Mouse (Mus musculus) layer of hippocampus, adult 6 months (tissue): Measurements from ENCODE around the gene Csad. TPM values are rescaled to one million over a fixed set of nuclear protein-coding genes. Genes with fewer than 3 reads are reported as not detected.

ENCODE experiments used
- long read RNA-seq, 2 experiments: library from polyadenylated mRNA; unstranded; transcript quantifications; one replicate each; pipeline ENCODE4 v2.0.0; 2019 to 2020
- polyA plus RNA-seq: library from polyadenylated mRNA; unstranded; fragments of <200 nt; fragmentation: Nextera tagmentation; gene quantifications from 2 replicates; pipeline ENCODE4 v1.2.3, GENCODE M21; 2021

Gene Csad
- 22.5 and 23.1 TPM in 2 replicates for polyA plus RNA-seq
- long read RNA-seq, experiment 1, partial matches to known transcripts = 4 of 26 reads
- long read RNA-seq, experiment 1, other reads (novel, unspliced or antisense) = 22 of 26 reads
- long read RNA-seq, experiment 2, partial matches to known transcripts = 17 of 116 reads
- long read RNA-seq, experiment 2, other reads (novel, unspliced or antisense) = 99 of 116 reads

GRCm38 (mm10) chr15:102204674-102205505 lies at the start of gene Csad:
Gene Csad (minus strand): TSS chr15:102204724.

DNA sequence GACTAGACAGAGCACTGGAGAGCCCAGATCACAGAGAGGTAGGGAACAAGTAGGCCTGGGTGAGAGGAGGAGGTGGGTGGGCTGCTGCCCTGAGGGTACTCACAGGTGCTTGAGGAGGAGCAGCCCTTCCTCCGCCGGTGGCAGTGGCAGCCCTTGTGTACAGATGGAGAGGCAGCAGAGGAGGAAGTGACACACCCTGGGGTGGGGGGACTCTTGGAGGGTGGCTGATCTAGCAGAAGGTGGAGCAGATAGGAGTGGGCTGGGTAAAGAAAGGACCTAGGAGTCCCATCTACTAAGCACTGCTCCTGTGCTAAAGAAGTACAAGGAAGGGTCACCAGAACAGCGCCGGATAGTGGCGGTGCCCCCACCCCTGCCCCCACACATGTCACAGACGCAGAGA lies 27.2 kb upstream of the Csad start, which contains the start of gene Itgb7:
TSS of gene Itgb7 (minus strand) at position 197 of the 400 bp plus-strand sequence.

DNA sequence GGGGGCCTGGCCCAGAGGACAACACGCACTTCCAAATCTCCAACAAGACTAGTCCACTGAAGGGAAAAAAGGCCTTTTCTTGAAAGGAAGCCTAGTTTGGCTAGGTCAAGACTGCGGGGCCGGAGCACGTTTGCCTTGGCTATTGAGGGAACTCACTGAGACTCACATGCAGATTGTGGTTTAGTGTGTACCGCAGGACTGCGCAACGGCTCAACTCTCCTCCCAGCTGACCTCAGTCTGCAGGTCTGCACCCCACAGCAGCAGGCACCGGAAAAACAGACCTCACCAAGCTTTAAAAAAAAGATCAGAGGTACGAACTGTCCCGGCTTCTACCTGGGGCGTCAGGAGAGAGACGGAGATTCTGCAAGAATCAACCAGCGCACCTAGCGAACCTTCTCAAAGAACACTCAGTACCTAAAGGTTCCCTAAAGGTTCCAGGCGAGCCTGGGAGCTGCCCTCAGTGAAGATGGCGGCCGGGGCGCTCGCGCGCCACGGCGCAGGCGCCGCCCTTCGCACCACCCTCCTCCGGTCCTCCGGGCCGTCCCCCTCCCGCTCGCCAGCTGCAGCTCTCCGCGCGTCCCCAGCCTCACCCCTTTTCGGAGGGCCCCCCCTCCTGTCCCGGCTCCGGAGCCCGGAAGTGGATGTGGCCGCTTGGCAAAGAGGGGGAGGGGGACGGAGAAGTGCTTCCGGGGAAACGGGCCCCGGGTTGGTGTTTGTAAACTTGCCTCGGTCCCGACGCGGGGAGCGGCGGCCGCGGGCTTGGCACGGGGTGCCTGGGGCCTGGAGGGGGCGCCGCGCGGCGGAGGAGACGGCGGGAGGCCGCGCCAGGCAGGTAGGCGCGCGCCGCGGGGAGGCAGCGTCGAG lies 1.3 kb downstream of the Csad start, which contains the start of gene Zfp740:
TSS of gene Zfp740 (plus strand) at position 279 of the 864 bp plus-strand sequence.

DNA sequence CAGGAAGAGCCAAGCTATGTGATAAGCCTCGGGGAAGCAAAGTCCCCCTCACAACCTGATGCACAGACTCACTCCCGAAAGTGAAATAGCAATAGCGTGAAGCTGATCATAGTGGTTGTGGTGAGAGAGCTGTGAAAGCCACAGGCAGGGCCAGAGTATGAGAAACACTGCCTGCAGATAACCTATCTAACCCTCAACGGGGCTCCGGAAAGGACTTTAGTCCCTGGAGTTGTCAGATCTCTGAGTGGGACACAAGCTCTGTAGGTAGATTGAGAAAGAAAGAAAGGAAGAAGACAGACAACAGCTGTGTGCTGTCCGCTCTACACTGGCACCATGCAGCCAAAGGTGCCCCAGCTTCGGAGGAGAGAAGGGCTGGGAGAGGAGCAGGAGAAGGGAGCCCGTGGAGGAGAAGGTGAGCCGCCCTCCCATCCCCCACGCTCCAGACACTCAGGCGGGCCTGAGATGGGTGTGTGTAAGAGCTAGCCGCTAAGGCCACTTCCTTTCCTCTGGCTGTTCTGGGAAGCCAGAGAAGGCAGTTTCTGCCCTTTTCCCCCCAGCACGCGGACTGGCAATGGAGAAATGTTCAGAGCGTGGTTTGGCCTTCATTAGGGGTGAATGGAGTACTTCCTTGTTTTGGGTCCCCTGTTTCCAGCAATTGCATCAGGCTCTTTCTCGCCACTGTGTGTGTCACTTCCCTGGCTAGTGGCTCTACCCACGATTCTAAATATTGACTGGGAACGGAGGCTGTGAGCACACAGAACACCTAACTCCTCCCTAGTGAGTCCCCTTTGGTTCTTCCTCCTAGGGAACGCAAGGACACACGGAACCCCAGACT lies 54.0 kb downstream of the Csad start, which contains the start of gene Soat2:
TSS of gene Soat2 (plus strand) at position 226 of the 835 bp plus-strand sequence.

GRCm38 (mm10) chr15:102144274-102144711 lies 60.2 kb downstream of the Csad start, which contains the start of gene Igfbp6:
Gene Igfbp6 (plus strand): TSS chr15:102144362.

DNA sequence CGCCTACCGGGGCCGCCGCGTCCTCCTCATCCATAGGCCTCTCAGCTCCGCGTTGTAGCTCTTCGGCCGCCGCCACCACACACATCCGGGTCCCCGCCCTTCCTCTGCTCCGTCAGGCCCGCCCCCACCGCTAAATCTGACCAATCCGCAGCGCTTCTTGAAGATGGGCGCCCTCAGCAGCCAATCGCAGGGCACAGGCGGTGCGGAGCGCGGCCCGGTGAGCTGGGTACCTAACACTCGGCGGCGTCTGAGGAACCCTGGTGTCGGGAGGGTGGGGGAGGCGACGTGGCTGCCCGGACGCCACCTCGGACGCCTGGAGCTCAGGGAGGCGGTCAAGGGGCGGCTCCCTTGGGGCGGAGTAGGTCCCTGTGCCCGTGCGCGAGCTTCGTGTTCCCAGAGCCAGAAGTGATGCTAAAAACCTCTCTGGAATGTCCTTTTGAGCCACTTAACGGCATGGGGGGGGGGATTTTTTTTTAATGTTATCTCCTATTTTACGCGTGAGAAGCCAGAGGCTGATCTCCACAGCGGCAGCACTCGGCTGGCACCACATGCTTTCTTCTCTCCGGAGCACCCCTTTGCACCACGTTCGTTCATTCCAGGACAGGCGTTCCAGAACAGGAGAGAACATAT lies 68.3 kb downstream of the Csad start, which contains the start of gene Spryd3:
TSS of gene Spryd3 (minus strand) at position 106 of the 630 bp plus-strand sequence.

Other genes with a start within 250 kb of the Csad start
- gene Krt8, start 200.2 kb downstream of the Csad start, polyA plus RNA-seq = 0.53 and 5.4 TPM in 2 replicates
- gene Krt18, start 176.5 kb downstream of the Csad start, polyA plus RNA-seq = 2.5 and 32.1 TPM in 2 replicates
- 60.8 and 64.7 TPM in 2 replicates for gene Eif4b, start 131.0 kb downstream of the Csad start, polyA plus RNA-seq
- gene Tns2, start 104.3 kb downstream of the Csad start, polyA plus RNA-seq = 3.7 and 6.3 TPM in 2 replicates
- gene Spryd3, start 68.5 kb downstream of the Csad start, polyA plus RNA-seq = 24.4 and 24.7 TPM in 2 replicates
- gene Igfbp6, start 60.4 kb downstream of the Csad start, polyA plus RNA-seq = 43.5 and 48.0 TPM in 2 replicates
- gene Soat2, start 54.2 kb downstream of the Csad start, polyA plus RNA-seq = not detected in 2 replicates
- 4.8 and 5.1 TPM in 2 replicates for gene Zfp740, start 1.5 kb downstream of the Csad start, polyA plus RNA-seq
- gene Itgb7, start 27.2 kb upstream of the Csad start, polyA plus RNA-seq = 0.64 and 1.4 TPM in 2 replicates
- 1.7 and 2.0 TPM in 2 replicates for gene Rarg, start 52.8 kb upstream of the Csad start, polyA plus RNA-seq
- gene Gm9918, start 65.8 kb upstream of the Csad start, polyA plus RNA-seq = not detected in 2 replicates
- gene Mfsd5, start 74.7 kb upstream of the Csad start, polyA plus RNA-seq = 36.2 and 40.4 TPM in 2 replicates
- gene Espl1, start 91.5 kb upstream of the Csad start, polyA plus RNA-seq = 0.43 and 1.2 TPM in 2 replicates
- 1,324 and 1,439 TPM in 2 replicates for gene Pfdn5, start 121.4 kb upstream of the Csad start, polyA plus RNA-seq
- 66.8 and 72.5 TPM in 2 replicates for gene Myg1, start 127.0 kb upstream of the Csad start, polyA plus RNA-seq
- 17.5 and 18.6 TPM in 2 replicates for gene Aaas, start 146.0 kb upstream of the Csad start, polyA plus RNA-seq
- 0.64 and 0.93 TPM in 2 replicates for gene Sp7, start 162.5 kb upstream of the Csad start, polyA plus RNA-seq
- gene Sp1, start 201.4 kb upstream of the Csad start, polyA plus RNA-seq = 0.82 and 0.83 TPM in 2 replicates
- gene Amhr2, start 240.6 kb upstream of the Csad start, polyA plus RNA-seq = 0.65 and 0.93 TPM in 2 replicates